Mouse (Mus musculus) myocyte (in vitro differentiated cells): ENCODE data around the gene H2-M10.6.

Source experiments
- CEBPB ChIP-seq: IDR thresholded peaks from 2 replicates; pipeline ENCODE4 v1.6.1; 2011; ENCODE audit warnings: mild to moderate bottlenecking, moderate library complexity; ENCODE audit not compliant: poor library complexity, insufficient read depth, severe bottlenecking
- E2F4 ChIP-seq: IDR thresholded peaks from one replicate; pipeline ENCODE4 v1.6.1; 2011; ENCODE audit warnings: mild to moderate bottlenecking, control low read depth, moderate library complexity; ENCODE audit not compliant: insufficient read depth
- MAX ChIP-seq: IDR thresholded peaks from one replicate; pipeline ENCODE4 v1.6.1; 2011; ENCODE audit warnings: low read depth, mild to moderate bottlenecking, control low read depth
- MYOD1 ChIP-seq, 3 experiments: IDR thresholded peaks; one replicate each; pipeline ENCODE4 v1.6.1; 2011; ENCODE audit warnings: control low read depth in 2 of 3, low read depth in 2 of 3, mild to moderate bottlenecking in 2 of 3, moderate library complexity in 1 of 3; ENCODE audit not compliant: insufficient read length in 2 of 3, control insufficient read depth in 1 of 3
- MYOG ChIP-seq, 3 experiments: IDR thresholded peaks; one replicate each; pipeline ENCODE4 v1.6.1; 2011; ENCODE audit warnings: control low read depth in 2 of 3, low read depth in 2 of 3, mild to moderate bottlenecking in 2 of 3; ENCODE audit not compliant: insufficient read length in 2 of 3, control insufficient read depth in 1 of 3, insufficient read depth in 1 of 3
- POLR2A ChIP-seq: IDR thresholded peaks from one replicate; pipeline ENCODE4 v1.6.1; 2011; ENCODE audit warnings: low read depth, mild to moderate bottlenecking, control low read depth, moderate library complexity; ENCODE audit not compliant: insufficient read length
- TCF12 ChIP-seq: IDR thresholded peaks from one replicate; pipeline ENCODE4 v1.6.1; 2011; ENCODE audit warnings: mild to moderate bottlenecking, control low read depth; ENCODE audit not compliant: poor library complexity, insufficient read depth, severe bottlenecking
- USF1 ChIP-seq: IDR thresholded peaks from one replicate; pipeline ENCODE4 v1.6.1; 2011; ENCODE audit warnings: low read depth, mild to moderate bottlenecking, control low read depth, moderate library complexity

DNA sequence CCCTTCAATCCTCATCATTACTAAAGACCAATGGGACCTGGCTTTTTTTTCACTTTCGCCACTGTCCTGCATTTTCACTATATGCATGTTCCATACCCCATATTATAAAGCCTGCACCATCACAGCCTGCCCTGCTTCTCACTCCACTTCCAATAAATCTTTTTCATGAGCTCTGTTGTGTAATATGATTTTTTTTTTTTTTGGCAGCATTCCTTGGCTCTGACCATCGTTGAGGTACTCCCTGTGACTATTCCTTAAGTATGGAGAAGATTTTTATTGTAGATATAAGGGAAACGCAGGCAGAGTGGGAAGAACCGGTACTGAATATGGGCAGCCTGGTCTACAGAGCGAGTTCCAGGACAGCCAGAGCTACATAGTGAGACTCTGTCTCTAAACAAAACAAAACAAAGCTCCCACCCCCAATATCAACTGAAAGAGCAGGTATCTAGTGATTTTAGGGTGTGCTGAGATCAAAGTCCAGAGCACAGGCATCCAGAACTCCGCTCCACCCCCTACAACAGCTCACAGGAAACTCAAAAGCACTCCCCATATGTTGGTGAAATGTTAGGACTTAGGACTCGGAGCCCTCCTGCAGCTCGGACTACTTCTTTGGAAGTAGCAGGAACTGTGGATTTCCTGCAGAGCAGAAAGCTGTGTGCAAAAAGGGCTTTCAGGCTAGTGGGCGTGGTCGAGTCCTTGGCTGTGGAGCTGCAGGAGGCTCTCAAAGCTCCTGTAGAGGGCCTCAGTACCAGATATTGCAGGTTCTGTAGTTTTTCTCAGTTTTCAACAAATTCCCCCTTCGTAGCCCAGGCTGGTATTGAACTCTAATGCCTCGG, 23.8 kb downstream of the H2-M10.6 start:
- TF ChIP-seq POLR2A (no peak), E2F4 (no peak), MAX (no peak), MYOG (IDR thresholded peaks at IDR 0.05; ENCODE audit: control insufficient read depth in 1 of 3, insufficient read depth in 1 of 3, insufficient read length in 2 of 3, low read depth in 2 of 3) (no peak), USF1 (no peak), CEBPB (no peak), MYOD1 (IDR thresholded peaks at IDR 0.05; ENCODE audit: control insufficient read depth in 1 of 3, insufficient read length in 2 of 3, low read depth in 2 of 3) (no peak), TCF12 (no peak)
